Mouse (Mus musculus): Measurements from ENCODE around the gene Prss46.

The Prss46 gene

DNA sequence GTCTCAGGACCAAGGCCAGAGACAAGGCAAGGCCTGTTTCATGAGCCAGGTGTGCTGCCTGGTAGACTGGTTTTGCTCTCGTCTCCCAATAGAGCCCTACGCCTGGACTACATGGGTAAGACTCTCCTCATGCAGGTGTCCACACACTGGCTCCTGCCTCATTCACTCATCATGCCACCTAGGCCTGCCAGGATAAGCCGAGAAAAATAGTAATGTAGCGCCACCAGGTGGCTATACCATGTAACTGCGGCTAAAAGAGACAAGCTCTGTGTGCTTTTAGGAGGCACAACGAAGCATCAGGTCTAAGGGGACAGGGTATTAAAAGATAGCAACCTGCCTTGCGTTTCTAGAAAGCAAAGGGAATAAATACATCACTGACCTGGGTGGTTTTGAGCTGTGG, 26.7 kb downstream of the Prss46 start:
- DNase-seq, result peak; percentile 38

- no peak for DNase-seq
Measured at GRCm38 (mm10) chr9:110873681-110874659, 29.7 kb downstream of the Prss46 start.

DNA sequence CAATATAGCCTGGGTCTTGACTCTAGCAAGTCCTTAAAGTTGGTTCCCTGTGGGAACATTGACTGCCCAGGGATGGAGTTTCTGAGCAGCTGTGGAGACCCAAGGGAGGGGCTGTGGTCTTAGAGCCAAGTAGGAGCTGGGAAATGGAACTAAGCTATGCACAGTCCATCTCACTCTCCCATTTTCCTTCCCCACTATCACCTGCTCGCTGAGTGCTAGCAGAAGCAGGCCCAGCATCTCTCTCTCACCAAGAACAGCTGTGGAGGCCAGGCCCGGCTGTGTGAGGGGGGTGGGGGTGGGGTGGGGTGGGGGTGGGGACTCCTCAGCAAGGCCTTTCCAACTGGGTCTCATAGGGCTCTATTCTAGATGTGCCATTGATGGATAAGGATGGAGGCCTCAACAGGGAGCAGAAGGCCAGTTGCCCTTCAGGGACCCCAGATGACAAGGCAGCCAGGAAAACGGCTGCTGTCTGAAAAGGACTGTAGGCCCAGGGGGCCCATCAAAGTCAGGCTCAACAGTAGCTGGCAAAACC, 30.4 kb downstream of the Prss46 start:
- no peak for DNase-seq

- DNase-seq, result no peak
Measured at GRCm38 (mm10) chr9:110875288-110875695, 31.0 kb downstream of the Prss46 start.

DNA sequence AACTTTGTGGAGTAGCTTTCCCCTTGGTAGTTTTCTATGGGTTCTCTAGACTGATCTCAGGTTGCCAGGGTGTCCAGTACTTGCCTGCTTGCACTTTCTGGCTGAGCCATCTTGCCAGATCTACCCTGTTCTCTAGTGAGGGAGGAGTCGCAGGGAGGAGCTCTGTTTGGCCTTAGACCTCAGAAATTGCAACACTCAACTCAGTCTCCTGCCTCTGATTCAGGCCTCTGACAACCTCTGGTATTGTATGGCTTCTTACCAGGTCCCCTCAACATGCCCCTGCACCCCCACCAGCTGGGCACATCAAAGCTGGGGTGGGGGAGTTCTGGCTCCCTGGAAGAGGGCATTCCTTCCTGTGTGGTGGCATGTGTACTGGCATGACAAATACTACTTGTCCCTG, 33.0 kb downstream of the Prss46 start:
- no peak for DNase-seq

DNA sequence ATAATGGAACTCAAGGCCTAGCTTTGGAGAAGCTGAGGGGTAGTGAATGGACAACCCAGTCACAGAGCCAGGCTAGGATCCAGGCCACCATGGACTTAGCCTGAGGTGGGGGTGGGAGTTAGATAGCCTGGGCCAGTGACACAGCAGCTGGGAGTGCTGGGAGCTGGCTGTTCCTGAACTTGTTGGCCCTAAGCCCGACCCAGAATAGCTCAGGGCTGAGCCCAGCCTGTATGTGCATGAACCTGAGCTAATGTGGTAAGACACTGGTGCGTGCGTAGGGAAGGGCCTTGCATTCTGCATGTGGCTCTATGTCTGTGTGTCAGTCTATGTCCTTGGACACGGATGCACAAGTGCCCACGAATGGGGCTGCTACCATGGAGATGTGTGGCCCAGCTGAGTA, 33.6 kb downstream of the Prss46 start:
- no peak for DNase-seq

DNA sequence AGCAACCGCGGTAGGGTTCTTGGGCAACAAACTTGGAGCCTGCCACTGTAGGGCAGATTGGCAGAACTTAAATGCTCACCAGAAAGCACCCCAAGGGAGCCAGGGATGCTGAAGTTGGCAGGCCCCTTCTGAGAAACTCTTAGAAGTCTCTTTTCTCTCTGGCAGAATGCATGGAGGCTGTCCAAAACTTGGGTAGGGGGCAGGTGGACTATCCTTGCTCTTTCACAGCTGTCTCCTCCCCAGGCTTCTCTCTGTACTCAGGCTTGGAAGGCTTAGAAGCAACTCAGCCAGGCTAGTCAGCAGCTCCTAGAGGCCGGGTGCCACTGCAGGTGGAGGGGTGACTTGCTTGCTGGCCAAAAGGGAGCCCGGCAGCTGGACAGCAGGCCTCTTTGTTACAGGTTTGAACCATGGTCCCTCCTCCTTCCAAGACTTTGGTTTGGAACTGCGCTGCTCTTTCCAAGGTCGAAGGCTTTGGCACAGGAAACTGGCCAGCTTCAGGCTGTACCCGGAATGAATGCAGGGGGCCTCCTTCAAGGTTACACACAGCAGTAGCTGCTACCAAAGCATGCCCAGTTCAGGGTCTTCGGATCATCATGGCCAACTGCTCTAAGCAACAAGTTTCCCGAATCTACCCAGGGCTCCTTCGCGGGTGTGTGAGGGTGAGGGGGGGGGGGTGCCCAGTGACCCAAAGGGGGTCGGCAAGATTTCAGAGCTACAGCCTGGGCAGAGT, 35.0 kb downstream of the Prss46 start, which contains the start of gene Als2cl:
Gene Als2cl (plus strand): TSS at position 680 of the 730 bp plus-strand sequence.
- no peak for DNase-seq

DNA sequence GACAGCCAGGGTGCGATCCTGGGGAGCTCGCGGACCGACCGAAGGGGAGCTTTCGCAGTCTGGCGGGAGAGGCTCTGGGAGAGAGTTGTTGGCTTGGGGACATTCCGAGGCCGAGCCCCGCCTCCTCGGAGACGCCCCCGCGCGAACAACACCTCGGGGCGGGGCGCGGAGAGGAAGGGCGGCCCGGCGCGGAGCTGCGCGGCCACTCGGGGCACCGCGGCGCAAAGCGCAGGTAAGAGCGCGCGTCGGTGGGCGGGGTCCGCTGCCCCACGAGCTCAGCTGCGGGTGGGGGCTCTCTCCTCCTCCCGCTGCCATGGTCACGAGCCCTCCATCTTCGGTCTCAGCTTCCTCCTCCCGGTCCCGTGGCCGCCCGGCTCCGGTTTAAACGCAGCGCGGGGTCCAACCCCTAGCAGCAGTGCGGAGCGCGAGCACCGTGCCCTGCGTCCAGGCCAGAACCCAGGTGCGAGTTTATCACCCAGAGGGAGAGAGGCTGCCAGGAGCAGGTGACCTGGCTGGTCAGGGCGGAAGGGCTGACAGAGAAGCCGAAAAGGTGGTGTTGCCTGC, 35.8 kb downstream of the Prss46 start, which contains the start of gene Tmie:
Gene Tmie (minus strand): TSS at position 116 of the 564 bp plus-strand sequence.
- DNase-seq, result no peak

- no peak for DNase-seq
Measured at GRCm38 (mm10) chr9:110880772-110881171, 36.5 kb downstream of the Prss46 start.

- no peak for DNase-seq
Measured at GRCm38 (mm10) chr9:110881953-110882352, 37.6 kb downstream of the Prss46 start.

GRCm38 (mm10) chr9:110887388-110888303, 43.3 kb downstream of the Prss46 start:
- DNase-seq, result no peak

- DNase-seq, result no peak
Measured at GRCm38 (mm10) chr9:110888935-110889334, 44.6 kb downstream of the Prss46 start.

GRCm38 (mm10) chr9:110890026-110890783, 45.9 kb downstream of the Prss46 start:
- DNase-seq, result no peak

DNA sequence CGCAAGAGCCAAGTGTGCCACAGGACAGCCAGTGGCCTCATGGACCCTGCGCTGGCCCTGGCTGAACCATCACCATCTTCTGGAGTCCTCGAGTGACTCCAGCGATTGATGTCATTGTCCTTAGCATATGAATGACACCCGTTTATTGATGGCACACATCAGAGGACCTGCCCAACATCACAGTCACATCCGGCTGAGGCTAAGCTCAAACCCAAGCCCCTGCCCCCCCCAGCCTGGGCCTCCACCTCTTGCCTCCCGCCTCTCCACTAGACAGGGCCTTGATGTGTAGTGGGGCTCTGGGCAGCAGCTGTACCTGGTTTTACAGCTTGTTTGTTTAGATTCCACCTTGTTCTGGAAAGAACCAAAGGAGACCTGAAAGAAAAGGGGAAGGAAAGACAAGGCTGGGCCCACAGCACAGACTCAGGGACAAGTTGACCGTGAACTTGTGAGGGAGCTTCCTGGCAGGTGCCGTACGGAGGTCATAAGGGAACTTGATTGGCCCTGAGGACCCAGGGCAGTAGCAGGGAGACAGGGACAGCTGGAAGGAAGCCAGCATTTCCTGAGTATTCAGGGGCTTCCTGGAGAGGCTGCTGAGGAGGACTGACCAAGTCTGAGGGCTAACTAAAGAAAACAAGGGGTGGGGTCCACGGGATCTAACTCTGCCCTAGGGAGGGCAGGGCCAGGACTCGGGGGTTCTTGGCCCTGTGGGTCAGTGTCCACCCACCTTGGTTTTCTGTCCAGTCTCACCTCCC, 46.9 kb downstream of the Prss46 start:
- no peak for DNase-seq

GRCm38 (mm10) chr9:110892552-110892951, 48.2 kb downstream of the Prss46 start:
- DNase-seq, result no peak

DNA sequence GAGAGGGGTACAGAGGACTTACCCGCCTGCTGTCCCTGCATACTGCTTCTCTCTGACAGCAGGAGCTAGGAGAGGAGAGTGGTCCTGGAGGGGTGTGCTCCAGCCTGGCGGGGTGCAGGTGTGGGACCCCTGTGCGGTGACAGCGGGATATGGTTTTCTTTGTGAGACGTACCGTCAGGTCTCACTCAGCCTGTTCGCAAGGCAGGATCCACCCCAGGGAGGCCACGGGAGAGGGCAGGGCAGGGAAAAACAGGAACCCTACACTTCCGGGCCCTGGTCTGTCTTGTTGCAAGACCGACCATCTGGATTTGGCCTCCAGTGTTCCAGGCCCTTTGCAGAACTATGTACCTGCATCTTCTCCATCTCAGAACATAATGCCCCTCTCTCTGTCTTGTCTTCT, 49.1 kb downstream of the Prss46 start:
- no peak for DNase-seq

DNA sequence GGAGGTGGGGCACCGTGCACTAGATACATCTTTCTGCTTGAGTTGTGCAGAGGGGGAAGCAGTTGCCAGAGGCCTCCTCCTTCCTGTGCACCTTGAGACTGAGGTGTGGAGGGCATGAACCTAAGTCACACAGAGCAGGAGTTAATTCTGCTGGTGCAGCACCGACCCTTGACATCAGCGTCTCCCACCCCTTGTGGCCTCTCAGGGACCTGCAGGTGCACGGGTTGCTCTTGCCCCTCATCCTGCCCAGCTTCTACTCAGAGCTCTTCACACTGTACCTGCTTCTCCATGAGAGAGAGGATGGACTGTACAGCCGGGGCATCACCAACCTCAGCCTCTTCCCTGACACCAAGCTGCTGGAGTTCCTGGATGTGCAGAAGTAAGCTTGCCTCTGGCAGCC, 51.2 kb downstream of the Prss46 start:
- DNase-seq, result no peak

GRCm38 (mm10) chr9:110895994-110896393, 51.7 kb downstream of the Prss46 start:
- DNase-seq, result no peak

GRCm38 (mm10) chr9:110896595-110896994, 52.3 kb downstream of the Prss46 start:
- DNase-seq, result no peak

DNA sequence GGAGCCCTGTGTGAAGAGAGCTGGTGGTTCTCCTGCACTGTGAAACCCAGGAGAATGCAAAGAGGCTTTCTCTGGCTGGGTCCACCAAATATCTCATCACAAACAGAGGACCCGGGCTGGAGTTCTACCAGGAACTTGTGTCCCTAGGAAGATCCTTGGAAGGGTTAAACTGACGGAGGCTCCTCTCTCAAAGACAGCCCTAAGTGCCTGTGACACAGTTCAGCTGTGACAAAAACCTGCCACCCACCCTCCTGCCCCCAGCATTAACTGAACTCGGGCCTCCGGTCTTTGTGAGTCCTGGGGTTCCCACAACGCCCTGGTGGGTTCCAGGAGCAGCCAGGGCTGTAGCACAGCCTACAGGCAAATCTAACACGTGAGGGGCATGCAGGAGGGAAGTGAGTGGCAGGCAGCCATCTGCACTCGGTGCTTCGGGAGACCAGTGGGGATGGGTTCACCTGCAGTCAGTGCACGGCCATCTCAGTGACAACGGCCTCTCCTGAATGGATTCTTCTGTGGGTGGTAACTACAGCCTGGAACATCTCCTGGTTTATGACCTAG, 55.2 kb downstream of the Prss46 start:
- DNase-seq, result no peak

Data from cerebellum, adult 11 months (tissue).